Mouse (Mus musculus) cerebellum, adult 8-10 months (tissue): Measurements from ENCODE around the gene Olfr1253.

Experiments
- DNase-seq: peaks from one replicate; pipeline ENCODE4 v3.0.0; 2022

Olfr1253 gene

DNA sequence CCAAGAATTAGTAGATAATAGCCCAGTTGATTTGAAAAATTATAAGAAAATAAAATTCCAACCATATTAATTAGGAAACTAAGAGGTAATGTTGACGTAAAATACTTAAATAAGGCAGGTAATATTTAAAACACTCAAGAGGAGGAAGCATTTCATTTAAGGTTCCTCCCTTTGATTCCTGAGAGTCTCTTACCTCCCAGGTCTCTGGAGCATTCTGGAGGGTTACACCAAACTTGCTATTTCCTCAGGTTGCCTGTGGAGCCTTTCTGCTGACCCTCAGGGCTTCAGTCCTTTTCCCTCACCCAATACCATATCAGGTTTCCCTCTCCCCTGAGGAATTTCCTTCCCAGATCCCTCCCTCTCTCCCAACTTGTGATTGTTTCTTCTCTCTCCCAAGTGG lies at the start of gene Olfr1253:
Gene Olfr1253 (minus strand): TSS at position 101 of the 400 bp plus-strand sequence.
- no peak for DNase-seq

DNA sequence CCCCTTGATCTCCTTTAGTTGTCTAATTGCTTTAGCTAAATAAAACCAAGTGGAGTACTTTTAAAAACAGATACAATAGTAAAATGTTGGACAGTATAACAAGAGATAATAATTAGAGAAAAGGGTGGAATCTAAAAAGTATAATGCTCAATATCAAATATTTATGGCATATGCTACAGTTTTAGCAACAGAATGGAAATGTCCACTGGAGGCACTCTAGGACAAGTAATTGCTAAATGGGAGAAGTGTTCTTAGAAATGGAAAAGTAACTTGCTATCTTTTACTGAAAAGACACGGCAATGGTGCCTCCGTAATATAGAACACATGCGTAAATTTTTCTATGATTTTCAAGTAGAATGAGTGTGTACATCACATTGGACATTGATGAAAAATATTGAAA lies 42.7 kb upstream of the Olfr1253 start:
- no peak for DNase-seq

DNA sequence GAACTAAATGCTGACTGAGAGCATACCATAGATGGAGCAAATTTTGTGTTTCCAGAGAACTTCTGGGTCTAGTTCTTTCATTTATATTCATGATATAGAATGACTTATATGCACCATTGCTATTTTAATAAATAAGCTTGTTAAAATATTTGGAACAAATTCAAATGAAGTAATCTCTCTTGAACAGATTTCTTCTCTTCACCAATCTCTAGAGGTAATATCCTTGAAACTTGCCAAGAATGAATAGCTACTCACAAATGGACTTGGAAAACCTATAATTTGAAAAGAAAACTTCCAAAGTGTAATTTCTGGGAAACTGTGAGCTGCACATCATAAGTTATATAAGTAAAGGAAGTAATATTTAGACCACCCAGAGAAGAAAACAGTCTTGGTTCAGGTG lies 36.6 kb upstream of the Olfr1253 start, which contains the start of gene Olfr1254:
Gene Olfr1254 (minus strand): TSS at position 101 of the 400 bp plus-strand sequence.
- DNase-seq: no peak

GRCm38 (mm10) chr2:89724912-89725311 lies 32.0 kb downstream of the Olfr1253 start, which contains the start of gene Olfr1252:
TSS of gene Olfr1252 (minus strand) at chr2:89725012.
- no peak for DNase-seq
